Mouse (Mus musculus): ENCODE data around the gene Macrod2. TPM values are rescaled to one million over a fixed set of nuclear protein-coding genes. Genes with fewer than 3 reads are reported as not detected.
A peak's percentile ranks its signal among the peaks of the same experiment; 100 is the strongest.

Macrod2 gene
- polyA plus RNA-seq, 1 experiment from 2014 or later: 65.9 TPM

- Histone ChIP-seq H3K4me2 (ENCODE audit: low read depth, low read length) (no peak overlapping the region), H3K4me3 (ENCODE audit: low read depth, low read length) (no peak overlapping the region)
Measured at GRCm38 (mm10) chr2:141289059-141289713, 894.1 kb downstream of the Macrod2 start.

GRCm38 (mm10) chr2:141292847-141293246, 897.7 kb downstream of the Macrod2 start:
- Histone ChIP-seq H3K27me3 (ENCODE audit: control insufficient read depth, insufficient read depth, low read length) (no peaks in the 10 kb centered on the region), H3K36me3 (ENCODE audit: control insufficient read depth, insufficient read depth, low read length) (no peaks in the 10 kb centered on the region), H3K4me1 (ENCODE audit: control insufficient read depth, insufficient read depth, low read length) (no peaks in the 10 kb centered on the region), H3K27ac (ENCODE audit: low read depth, low read length) (no peak overlapping the region), H3K4me3 (ENCODE audit: low read depth, low read length) (no peak overlapping the region), H3K9me3 (ENCODE audit: control insufficient read depth, low read length) (no peaks in the 10 kb centered on the region), H3K9ac (replicated peaks; ENCODE audit: low read depth, low read length) (no peak overlapping the region), H3K4me2 (ENCODE audit: low read depth, low read length) (no peak overlapping the region)
- whole genome bisulfite sequencing: 71% methylated on average over 3 of the region's 3 CpGs
- ATAC-seq (ENCODE audit: low read depth): no peak

More at GRCm38 (mm10) chr2:141289059-141289713, 894.1 kb downstream of the Macrod2 start:
- H3K27ac ChIP-seq (ENCODE audit: low read depth, low read length): no peak overlapping the region
- no peaks in the 10 kb centered on the region for H3K4me1 ChIP-seq (ENCODE audit: control insufficient read depth, insufficient read depth, low read length)
- no peaks in the 10 kb centered on the region for H3K36me3 ChIP-seq (ENCODE audit: control insufficient read depth, insufficient read depth, low read length)
- H3K27me3 ChIP-seq (ENCODE audit: control insufficient read depth, insufficient read depth, low read length): no peaks in the 10 kb centered on the region
- no peak for ATAC-seq (ENCODE audit: low read depth)
- WGBS: 61% methylated on average over 2 of the region's 2 CpGs
- H3K9me3 ChIP-seq (ENCODE audit: control insufficient read depth, low read length): no peaks in the 10 kb centered on the region
- no peak overlapping the region for H3K9ac ChIP-seq (replicated peaks; ENCODE audit: low read depth, low read length)

- Histone ChIP-seq H3K27me3 (ENCODE audit: control insufficient read depth, insufficient read depth, low read length) (no peaks in the 10 kb centered on the region), H3K9ac (replicated peaks; ENCODE audit: low read depth, low read length) (no peak overlapping the region), H3K36me3 (ENCODE audit: control insufficient read depth, insufficient read depth, low read length) (no peaks in the 10 kb centered on the region), H3K4me3 (ENCODE audit: low read depth, low read length) (no peak overlapping the region), H3K9me3 (ENCODE audit: control insufficient read depth, low read length) (no peaks in the 10 kb centered on the region), H3K4me2 (ENCODE audit: low read depth, low read length) (no peak overlapping the region), H3K4me1 (ENCODE audit: control insufficient read depth, insufficient read depth, low read length) (no peaks in the 10 kb centered on the region), H3K27ac (ENCODE audit: low read depth, low read length) (no peak overlapping the region)
- ATAC-seq (ENCODE audit: low read depth): no peak
- 76% methylated on average over 6 of the region's 6 CpGs for WGBS
Measured at GRCm38 (mm10) chr2:141299168-141299567, 904.1 kb downstream of the Macrod2 start.

- Histone ChIP-seq H3K4me1 (ENCODE audit: control insufficient read depth, insufficient read depth, low read length) (no peaks in the 10 kb centered on the region), H3K27me3 (ENCODE audit: control insufficient read depth, insufficient read depth, low read length) (no peaks in the 10 kb centered on the region), H3K9ac (replicated peaks; ENCODE audit: low read depth, low read length) (no peak overlapping the region), H3K9me3 (ENCODE audit: control insufficient read depth, low read length) (no peaks in the 10 kb centered on the region), H3K36me3 (ENCODE audit: control insufficient read depth, insufficient read depth, low read length) (no peaks in the 10 kb centered on the region), H3K27ac (ENCODE audit: low read depth, low read length) (no peak overlapping the region), H3K4me2 (ENCODE audit: low read depth, low read length) (no peak overlapping the region), H3K4me3 (ENCODE audit: low read depth, low read length) (no peak overlapping the region)
- 91% methylated on average over 2 of the region's 2 CpGs for WGBS
- ATAC-seq (ENCODE audit: low read depth): no peak
Measured at GRCm38 (mm10) chr2:141301030-141301429, 905.9 kb downstream of the Macrod2 start.

DNA sequence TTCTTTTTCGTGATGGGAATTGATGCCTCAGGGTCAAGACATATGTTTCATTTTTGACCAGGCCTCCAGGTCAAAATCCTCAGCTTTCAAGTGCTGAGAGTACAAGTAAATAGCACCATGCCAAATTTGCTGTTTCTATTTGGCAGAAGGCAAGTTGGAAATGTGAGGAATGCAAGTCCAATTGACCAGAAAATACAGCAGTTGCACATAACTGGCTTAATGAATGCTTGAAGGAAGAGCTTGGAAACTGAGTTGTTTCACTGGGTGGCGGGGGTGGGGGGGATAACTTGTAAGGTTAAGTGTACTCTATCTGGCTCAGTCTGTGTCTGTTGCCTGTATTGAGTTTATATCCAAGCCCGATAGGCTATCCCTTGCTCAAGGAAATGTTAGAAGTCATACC, 913.3 kb downstream of the Macrod2 start:
- 87% methylated on average over 3 of the region's 3 CpGs for WGBS
- Histone ChIP-seq H3K4me3 (ENCODE audit: low read depth, low read length) (no peak overlapping the region), H3K27me3 (ENCODE audit: control insufficient read depth, insufficient read depth, low read length) (no peaks in the 10 kb centered on the region), H3K9me3 (ENCODE audit: control insufficient read depth, low read length) (no peaks in the 10 kb centered on the region), H3K4me1 (ENCODE audit: control insufficient read depth, insufficient read depth, low read length) (peaks cover 3% of the 10 kb centered on the region; the same call in 1 of the 2 replicates), H3K36me3 (ENCODE audit: control insufficient read depth, insufficient read depth, low read length) (no peaks in the 10 kb centered on the region), H3K4me2 (ENCODE audit: low read depth, low read length) (no peak overlapping the region), H3K27ac (ENCODE audit: low read depth, low read length) (no peak overlapping the region), H3K9ac (replicated peaks; ENCODE audit: low read depth, low read length) (no peak overlapping the region)
- ATAC-seq (ENCODE audit: low read depth): no peak

GRCm38 (mm10) chr2:141312136-141312948, 917.2 kb downstream of the Macrod2 start:
- H3K4me2 ChIP-seq (ENCODE audit: low read depth, low read length): no peak overlapping the region
- H3K4me3 ChIP-seq (ENCODE audit: low read depth, low read length): no peak overlapping the region

DNA sequence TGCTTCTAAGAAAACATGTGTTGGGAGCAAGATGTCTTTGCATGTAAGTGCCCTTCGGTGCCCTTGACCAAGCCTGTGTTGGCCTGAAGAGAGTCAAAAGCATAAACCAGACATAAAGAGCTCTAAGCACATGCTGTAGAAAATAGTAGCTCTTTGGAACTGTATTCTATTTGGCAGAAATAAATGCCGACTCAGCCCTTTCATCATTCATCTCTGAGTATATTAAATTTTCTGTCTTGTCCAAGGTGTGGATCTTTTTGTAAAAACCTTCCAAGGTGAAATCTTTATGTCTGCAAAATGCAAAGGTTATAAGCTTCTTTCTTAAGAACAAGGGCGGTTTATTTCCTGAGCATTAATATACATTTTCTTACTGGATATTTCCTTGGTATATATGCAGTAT, 920.2 kb downstream of the Macrod2 start:
- 97% methylated on average over 3 of the region's 3 CpGs for WGBS
- no peak for ATAC-seq (ENCODE audit: low read depth)

More at GRCm38 (mm10) chr2:141312136-141312948, 917.2 kb downstream of the Macrod2 start:
- Histone ChIP-seq H3K4me1 (ENCODE audit: control insufficient read depth, insufficient read depth, low read length) (peaks cover 3% of the 10 kb centered on the region; the same call in 1 of the 2 replicates), H3K27me3 (ENCODE audit: control insufficient read depth, insufficient read depth, low read length) (no peaks in the 10 kb centered on the region), H3K36me3 (ENCODE audit: control insufficient read depth, insufficient read depth, low read length) (no peaks in the 10 kb centered on the region), H3K27ac (ENCODE audit: low read depth, low read length) (no peak overlapping the region), H3K9ac (replicated peaks; ENCODE audit: low read depth, low read length) (no peak overlapping the region), H3K9me3 (ENCODE audit: control insufficient read depth, low read length) (no peaks in the 10 kb centered on the region)
- WGBS: 32% methylated on average over 10 of the region's 10 CpGs
- peak; percentile 91 for ATAC-seq (ENCODE audit: low read depth)

GRCm38 (mm10) chr2:141323956-141324460, 928.9 kb downstream of the Macrod2 start:
- 82% methylated on average over 7 of the region's 7 CpGs for WGBS
- no peak for ATAC-seq (ENCODE audit: low read depth)
- Histone ChIP-seq H3K4me2 (ENCODE audit: low read depth, low read length) (no peak overlapping the region), H3K9me3 (ENCODE audit: control insufficient read depth, low read length) (no peaks in the 10 kb centered on the region), H3K27me3 (ENCODE audit: control insufficient read depth, insufficient read depth, low read length) (no peaks in the 10 kb centered on the region), H3K27ac (ENCODE audit: low read depth, low read length) (no peak overlapping the region), H3K9ac (replicated peaks; ENCODE audit: low read depth, low read length) (no peak overlapping the region), H3K4me1 (ENCODE audit: control insufficient read depth, insufficient read depth, low read length) (no peaks in the 10 kb centered on the region), H3K4me3 (ENCODE audit: low read depth, low read length) (no peak overlapping the region), H3K36me3 (ENCODE audit: control insufficient read depth, insufficient read depth, low read length) (no peaks in the 10 kb centered on the region)

More for the DNA sequence above, 920.2 kb downstream of the Macrod2 start:
- no peak overlapping the region for H3K27ac ChIP-seq (ENCODE audit: low read depth, low read length)
- H3K9me3 ChIP-seq (ENCODE audit: control insufficient read depth, low read length): no peaks in the 10 kb centered on the region
- peaks cover 3% of the 10 kb centered on the region; the same call in 1 of the 2 replicates for H3K4me1 ChIP-seq (ENCODE audit: control insufficient read depth, insufficient read depth, low read length)
- H3K4me3 ChIP-seq (ENCODE audit: low read depth, low read length): no peak overlapping the region
- no peaks in the 10 kb centered on the region for H3K36me3 ChIP-seq (ENCODE audit: control insufficient read depth, insufficient read depth, low read length)
- H3K9ac ChIP-seq (replicated peaks; ENCODE audit: low read depth, low read length): no peak overlapping the region
- H3K27me3 ChIP-seq (ENCODE audit: control insufficient read depth, insufficient read depth, low read length): no peaks in the 10 kb centered on the region
- no peak overlapping the region for H3K4me2 ChIP-seq (ENCODE audit: low read depth, low read length)

DNA sequence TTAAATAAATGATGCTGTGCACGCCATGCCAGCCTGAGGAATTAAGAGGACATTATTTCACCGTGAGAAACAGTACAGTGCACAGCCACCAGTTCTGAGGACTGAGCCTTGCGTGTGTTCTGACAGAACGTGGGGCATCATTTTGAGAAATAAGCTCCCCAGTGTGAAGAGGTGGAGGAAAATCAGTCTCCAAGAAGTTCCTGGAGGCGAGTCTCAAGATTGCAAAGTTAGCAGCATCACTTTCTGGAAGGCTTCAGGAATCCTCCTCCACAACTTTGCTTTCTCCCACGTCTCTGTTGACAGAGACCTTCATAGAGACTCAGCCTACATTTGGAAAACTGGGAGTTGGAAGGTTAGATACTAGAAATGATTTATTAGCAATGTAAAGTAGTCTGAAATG, 932.2 kb downstream of the Macrod2 start:
- ATAC-seq (ENCODE audit: low read depth): no peak
- H3K4me3 ChIP-seq (ENCODE audit: low read depth, low read length): no peak overlapping the region
- H3K27ac ChIP-seq (ENCODE audit: low read depth, low read length): no peak overlapping the region
- H3K4me2 ChIP-seq (ENCODE audit: low read depth, low read length): no peak overlapping the region
- H3K9ac ChIP-seq (replicated peaks; ENCODE audit: low read depth, low read length): no peak overlapping the region
- no peaks in the 10 kb centered on the region for H3K9me3 ChIP-seq (ENCODE audit: control insufficient read depth, low read length)
- WGBS: 75% methylated on average over 6 of the region's 6 CpGs
- H3K4me1 ChIP-seq (ENCODE audit: control insufficient read depth, insufficient read depth, low read length): no peaks in the 10 kb centered on the region
- H3K27me3 ChIP-seq (ENCODE audit: control insufficient read depth, insufficient read depth, low read length): no peaks in the 10 kb centered on the region
- no peaks in the 10 kb centered on the region for H3K36me3 ChIP-seq (ENCODE audit: control insufficient read depth, insufficient read depth, low read length)
